Mouse (Mus musculus): Measurements from ENCODE around the gene Lypd6. TPM values are rescaled to one million over a fixed set of nuclear protein-coding genes. Genes with fewer than 3 reads are reported as not detected.

Gene Lypd6
- 1.7 TPM in 2 replicates for polyA plus RNA-seq (2015; fragmentation: Nextera tagmentation; extraction: Ambion mirVana)

GRCm38 (mm10) chr2:50066246-50066967 is at the start of gene Lypd6:
Gene Lypd6, plus strand, starts transcription at chr2:50066429.

Other genes starting within 250 kb of the Lypd6 start
- 148 and 160 TPM in 2 replicates for gene Mmadhc, start 230.4 kb downstream of the Lypd6 start, polyA plus RNA-seq (2015; fragmentation: Nextera tagmentation; extraction: Ambion mirVana)